Mouse (Mus musculus) megakaryocyte, embryonic 14.5 days (primary cell): ENCODE data around the gene Crk.

Experiments
- FLI1 ChIP-seq: IDR thresholded peaks from 2 replicates; pipeline ENCODE4 v1.6.1; 2012; ENCODE audit warnings: low read length, inconsistent platforms, mixed read lengths
- GATA1 ChIP-seq: IDR thresholded peaks from 3 replicates; pipeline ENCODE4 v1.6.1; 2012; ENCODE audit warnings: mixed read lengths, low read length, inconsistent platforms, borderline replicate concordance

- TF ChIP-seq FLI1 (no peak), GATA1 (no peak)
Observed at GRCm38 (mm10) chr11:75666296-75666695, 12.8 kb upstream of the Crk start.
